Mouse (Mus musculus): ENCODE data around the gene Rpl26. TPM values are rescaled to one million over a fixed set of nuclear protein-coding genes. Genes with fewer than 3 reads are reported as not detected.

Rpl26 gene
- 218 TPM for polyA plus RNA-seq (2014; fragmentation: Illumina TruSeq; extraction: RNeasy Lipid Tissue Mini Kit (QIAGEN cat#74804))

DNA sequence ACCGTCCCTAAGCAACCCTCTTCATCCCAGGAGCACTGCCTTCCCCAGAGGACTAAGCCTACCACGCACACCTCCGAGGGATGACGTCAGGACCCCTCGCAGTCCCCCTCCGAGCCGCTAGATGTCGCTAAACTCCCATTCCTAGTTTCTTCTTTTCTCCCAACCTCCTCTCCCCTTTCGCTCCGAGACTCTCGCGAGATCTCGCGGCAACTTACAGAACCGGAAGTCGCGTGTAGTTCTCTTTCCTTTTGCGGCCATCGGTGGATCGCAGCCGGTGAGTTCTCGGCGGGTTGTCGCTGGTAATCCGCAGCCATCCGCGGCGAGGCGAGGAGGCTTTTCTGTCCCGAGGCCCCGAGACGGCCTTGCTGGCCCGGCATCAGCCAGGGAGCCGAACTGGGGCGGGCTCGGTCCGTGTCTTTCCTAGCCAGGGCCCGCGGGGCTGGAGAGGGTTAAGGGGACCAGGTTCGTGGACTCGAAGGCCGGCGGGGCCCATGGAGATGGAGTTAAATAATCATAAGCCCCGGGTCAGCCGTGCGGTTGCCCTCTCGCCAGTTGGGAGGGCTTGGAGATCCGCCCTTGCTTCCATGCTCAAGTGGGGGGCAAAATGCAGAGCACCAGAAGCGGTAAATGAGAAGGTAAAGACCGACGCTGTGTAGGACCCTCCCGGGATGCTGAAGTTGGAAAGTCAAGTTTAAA lies at the start of gene Rpl26:
Gene Rpl26, plus strand, starts transcription at position 233 of the 696 bp plus-strand sequence.

DNA sequence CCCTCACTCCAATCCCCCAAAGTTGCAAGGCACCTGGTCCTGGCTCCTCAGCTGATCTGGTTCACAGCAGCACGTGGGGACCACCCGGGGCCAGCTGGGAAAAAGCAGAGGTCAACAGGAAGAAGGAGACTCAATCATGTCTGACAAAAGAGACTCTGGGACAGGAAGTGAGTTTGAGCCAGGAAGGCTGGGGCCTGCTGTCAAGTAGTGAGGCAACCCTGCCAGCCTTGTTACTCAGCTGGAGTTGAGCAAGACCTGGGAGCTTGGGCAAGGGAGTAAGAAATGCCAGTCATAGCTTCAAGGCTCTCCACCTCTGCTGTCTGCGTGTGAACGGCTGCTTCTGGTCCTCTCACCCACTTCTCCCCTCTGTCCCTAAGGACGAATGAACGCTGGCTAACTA lies 29.6 kb upstream of the Rpl26 start, which contains the start of gene Ndel1:
Gene Ndel1, minus strand, starts transcription at position 111 of the 400 bp plus-strand sequence.

DNA sequence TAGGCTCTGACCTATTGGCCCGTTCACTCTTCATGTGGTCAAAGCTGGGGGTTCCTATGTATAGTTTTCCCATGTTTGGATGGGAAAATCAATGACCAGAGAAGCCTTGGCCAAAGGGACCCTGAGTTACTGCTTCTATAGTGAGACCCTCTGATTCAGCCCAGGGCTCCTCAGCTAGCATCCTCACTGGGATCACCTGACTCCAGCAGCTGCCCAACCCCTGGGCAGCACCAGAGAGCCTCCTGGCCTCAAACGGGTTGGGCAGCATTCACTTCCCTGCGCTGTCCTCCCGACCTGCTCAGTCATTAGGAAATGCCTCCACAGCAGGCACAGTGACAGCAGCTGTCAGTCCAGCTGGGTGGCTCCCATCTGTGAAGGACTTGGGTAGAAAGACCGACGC lies 13.1 kb upstream of the Rpl26 start, which contains the start of gene Rnf222:
Gene Rnf222, plus strand, starts transcription at position 301 of the 400 bp plus-strand sequence.

DNA sequence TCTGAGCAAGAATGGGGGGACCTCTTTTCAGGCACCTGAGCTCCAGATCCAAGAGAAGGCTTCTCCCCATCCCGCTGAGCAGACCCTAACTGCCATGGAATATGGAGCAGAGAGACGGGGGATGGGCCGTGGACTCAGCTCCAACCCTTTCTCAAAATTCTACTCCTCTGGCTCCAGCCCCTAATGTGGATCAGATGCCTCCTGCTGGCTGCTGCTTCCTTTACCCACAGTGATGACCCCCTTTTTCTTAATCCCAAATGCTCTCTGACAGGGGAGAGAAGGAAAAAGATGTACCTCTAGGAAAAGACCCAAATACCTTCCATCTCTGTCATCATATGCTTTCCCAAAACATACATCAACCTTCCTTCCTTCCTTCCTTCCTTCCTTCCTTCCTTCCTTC lies 25.6 kb downstream of the Rpl26 start, which contains the start of gene Odf4:
Gene Odf4, minus strand, starts transcription at position 101 of the 400 bp plus-strand sequence.

Other genes starting within 250 kb of the Rpl26 start
- 120 TPM for gene Myh10, start 210.0 kb upstream of the Rpl26 start, polyA plus RNA-seq (2014; fragmentation: Illumina TruSeq; extraction: RNeasy Lipid Tissue Mini Kit (QIAGEN cat#74804))
- gene Ndel1, start 29.7 kb upstream of the Rpl26 start, polyA plus RNA-seq (2014; fragmentation: Illumina TruSeq; extraction: RNeasy Lipid Tissue Mini Kit (QIAGEN cat#74804)) = 156 TPM
- gene Rnf222, start 13.0 kb upstream of the Rpl26 start, polyA plus RNA-seq (2014; fragmentation: Illumina TruSeq; extraction: RNeasy Lipid Tissue Mini Kit (QIAGEN cat#74804)) = not detected
- not detected for gene Odf4, start 25.5 kb downstream of the Rpl26 start, polyA plus RNA-seq (2014; fragmentation: Illumina TruSeq; extraction: RNeasy Lipid Tissue Mini Kit (QIAGEN cat#74804))
- 2.1 TPM for gene Arhgef15, start 55.9 kb downstream of the Rpl26 start, polyA plus RNA-seq (2014; fragmentation: Illumina TruSeq; extraction: RNeasy Lipid Tissue Mini Kit (QIAGEN cat#74804))
- gene Slc25a35, start 66.5 kb downstream of the Rpl26 start, polyA plus RNA-seq (2014; fragmentation: Illumina TruSeq; extraction: RNeasy Lipid Tissue Mini Kit (QIAGEN cat#74804)) = 60.6 TPM
- 5.8 TPM for gene Rangrf, start 73.6 kb downstream of the Rpl26 start, polyA plus RNA-seq (2014; fragmentation: Illumina TruSeq; extraction: RNeasy Lipid Tissue Mini Kit (QIAGEN cat#74804))
- gene Pfas, start 106.9 kb downstream of the Rpl26 start, polyA plus RNA-seq (2014; fragmentation: Illumina TruSeq; extraction: RNeasy Lipid Tissue Mini Kit (QIAGEN cat#74804)) = 12.1 TPM
- gene Ctc1, start 114.3 kb downstream of the Rpl26 start, polyA plus RNA-seq (2014; fragmentation: Illumina TruSeq; extraction: RNeasy Lipid Tissue Mini Kit (QIAGEN cat#74804)) = 12.8 TPM
- 9.7 TPM for gene Aurkb, start 144.1 kb downstream of the Rpl26 start, polyA plus RNA-seq (2014; fragmentation: Illumina TruSeq; extraction: RNeasy Lipid Tissue Mini Kit (QIAGEN cat#74804))
- gene Borcs6, start 158.1 kb downstream of the Rpl26 start, polyA plus RNA-seq (2014; fragmentation: Illumina TruSeq; extraction: RNeasy Lipid Tissue Mini Kit (QIAGEN cat#74804)) = 3.1 TPM
- 6.7 TPM for gene Tmem107, start 169.2 kb downstream of the Rpl26 start, polyA plus RNA-seq (2014; fragmentation: Illumina TruSeq; extraction: RNeasy Lipid Tissue Mini Kit (QIAGEN cat#74804))
- 63.5 TPM for gene Vamp2, start 186.9 kb downstream of the Rpl26 start, polyA plus RNA-seq (2014; fragmentation: Illumina TruSeq; extraction: RNeasy Lipid Tissue Mini Kit (QIAGEN cat#74804))
- 0.29 TPM for gene Per1, start 193.6 kb downstream of the Rpl26 start, polyA plus RNA-seq (2014; fragmentation: Illumina TruSeq; extraction: RNeasy Lipid Tissue Mini Kit (QIAGEN cat#74804))
- not detected for gene Hes7, start 218.8 kb downstream of the Rpl26 start, polyA plus RNA-seq (2014; fragmentation: Illumina TruSeq; extraction: RNeasy Lipid Tissue Mini Kit (QIAGEN cat#74804))
- gene 9130213A22Rik, start 221.0 kb downstream of the Rpl26 start, polyA plus RNA-seq (2014; fragmentation: Illumina TruSeq; extraction: RNeasy Lipid Tissue Mini Kit (QIAGEN cat#74804)) = not detected
- not detected for gene Aloxe3, start 224.3 kb downstream of the Rpl26 start, polyA plus RNA-seq (2014; fragmentation: Illumina TruSeq; extraction: RNeasy Lipid Tissue Mini Kit (QIAGEN cat#74804))